7 mouse cellular contexts compared by ENCODE assay signal in genomic region chr1:72236363-72237006, GRCm38 (mm10). TPM values are rescaled to one million over a fixed set of nuclear protein-coding genes. Genes with fewer than 3 reads are reported as not detected.
A peak's percentile ranks its signal among the peaks of the same experiment; 100 is the strongest.
DNase-seq lines count a peak whose midpoint lies in the region; ATAC-seq and TF ChIP-seq lines count a peak whose summit lies in the region.
"Not testable (repeated sequence)": the region's sequence is repeated elsewhere in the genome, so short reads cannot be mapped to it uniquely, and the experiment has no call there.

No protein-coding gene starts in this region.

- not testable (repeated sequence) for TF ChIP-seq EP300 in heart, adult 2 months (IDR thresholded peaks at IDR 0.05; ENCODE audit: insufficient read depth, low read depth, low read length)

- peak overlapping the region; percentile 90 for H3K27ac ChIP-seq in embryonic facial prominence, embryonic 13.5 days
- peak overlapping the region; percentile 80 for H3K27ac ChIP-seq in heart, adult 2 months
- peak overlapping the region; percentile 81 for H3K27ac ChIP-seq in limb, embryonic 12.5 days
- H3K27ac ChIP-seq in midbrain, embryonic 13.5 days: peak overlapping the region; percentile 76

- intact Hi-C loops in heart, adult 2 months (cut with DNase I): loop anchor here (5.0 kb wide), 1 partner anchor 71 kb away; the partner anchor contains the start of gene Xrcc5

- H3K4me1 ChIP-seq in embryonic facial prominence, embryonic 13.5 days: peaks cover 15% of the 10 kb centered on the region
- H3K4me1 ChIP-seq in heart, adult 2 months (ENCODE audit: control insufficient read depth, insufficient read depth, low read length); limb, embryonic 12.5 days (replicated peaks): not testable (repeated sequence)
- peaks cover 11% of the 10 kb centered on the region for H3K4me1 ChIP-seq in midbrain, embryonic 13.5 days (replicated peaks)

- peak; percentile 78 for ATAC-seq in embryonic facial prominence, embryonic 13.5 days (ENCODE audit: insufficient number of reproducible peaks, insufficient read depth, low FRiP score, low TSS enrichment, low read depth)
- ATAC-seq in limb, embryonic 12.5 days (ENCODE audit: insufficient number of reproducible peaks, insufficient read depth, low FRiP score, low TSS enrichment, low read depth): peak; percentile 72
- ATAC-seq in midbrain, embryonic 13.5 days: peak; percentile 92

- TF ChIP-seq CTCF in heart, adult 2 months (IDR thresholded peaks at IDR 0.05): peak; percentile 13; the same call in 1 of the 2 replicates

- H3K27me3 ChIP-seq in embryonic facial prominence, embryonic 13.5 days: peaks cover 10% of the 10 kb centered on the region
- H3K27me3 ChIP-seq in heart, adult 2 months (ENCODE audit: control insufficient read depth, insufficient read depth, low read length): not testable (repeated sequence)
- H3K27me3 ChIP-seq in limb, embryonic 12.5 days: peaks cover 14% of the 10 kb centered on the region
- H3K27me3 ChIP-seq in midbrain, embryonic 13.5 days: peaks cover 25% of the 10 kb centered on the region

- not testable (repeated sequence) for H3K9me3 ChIP-seq in embryonic facial prominence, embryonic 13.5 days; limb, embryonic 12.5 days; midbrain, embryonic 13.5 days

- peak overlapping the region; percentile 72 for H3K9ac ChIP-seq in embryonic facial prominence, embryonic 13.5 days
- H3K9ac ChIP-seq in heart, adult 2 months (ENCODE audit: low read depth, low read length): peak overlapping the region; percentile 77
- peak overlapping the region; percentile 60 for H3K9ac ChIP-seq in limb, embryonic 12.5 days (replicated peaks)
- peak overlapping the region; percentile 72 for H3K9ac ChIP-seq in midbrain, embryonic 13.5 days (replicated peaks)

- H3K79me2 ChIP-seq in heart, adult 2 months (replicated peaks; ENCODE audit: control insufficient read depth, insufficient read depth, low read length): not testable (repeated sequence)

- peak; percentile 82 for DNase-seq in adrenal gland, postnatal 10 days
- DNase-seq in heart, adult 2 months: peak; percentile 83 to 88
- DNase-seq in kidney, adult 18-20 months: peak; percentile 79
- DNase-seq in spleen, adult 18-20 months: peak; percentile 51 to 64

- peak; percentile 76 for TF ChIP-seq POLR2A in heart, adult 2 months (IDR thresholded peaks at IDR 0.05; ENCODE audit: insufficient read depth, low read depth, low read length)

- peak overlapping the region; percentile 69 for H3K4me2 ChIP-seq in embryonic facial prominence, embryonic 13.5 days
- peak overlapping the region; percentile 64 for H3K4me2 ChIP-seq in limb, embryonic 12.5 days
- H3K4me2 ChIP-seq in midbrain, embryonic 13.5 days (replicated peaks): peak overlapping the region; percentile 71

- peak overlapping the region; percentile 58 for H3K4me3 ChIP-seq in embryonic facial prominence, embryonic 13.5 days
- H3K4me3 ChIP-seq in heart, adult 2 months: peak overlapping the region; percentile 57
- H3K4me3 ChIP-seq in limb, embryonic 12.5 days (replicated peaks): peak overlapping the region; percentile 57
- H3K4me3 ChIP-seq in midbrain, embryonic 13.5 days (replicated peaks): peak overlapping the region; percentile 59

- under 1% methylated on average over 37 of the region's 50 CpGs for WGBS in embryonic facial prominence, embryonic 13.5 days
- WGBS in heart, adult 2 months: under 1% methylated on average over 37 of the region's 50 CpGs
- WGBS in limb, embryonic 12.5 days: under 1% methylated on average over 35 of the region's 50 CpGs
- WGBS in midbrain, embryonic 13.5 days: under 1% methylated on average over 37 of the region's 50 CpGs

- not testable (repeated sequence) for H3K36me3 ChIP-seq in embryonic facial prominence, embryonic 13.5 days; heart, adult 2 months (ENCODE audit: control insufficient read depth, insufficient read depth, low read length); limb, embryonic 12.5 days; midbrain, embryonic 13.5 days

RNA-seq across cellular contexts. Expression of gene Mreg, which starts 24.4 kb away (rescaled TPM):
- 10 to 100 TPM in 1 of 2 experiments, 1 to 10 TPM in 1; 7.7 to 12.3 TPM for total RNA-seq in adrenal gland, postnatal 10 days (2021)
- 3.9 and 4.2 TPM in 2 replicates for polyA plus RNA-seq in embryonic facial prominence, embryonic 13.5 days (2015; fragmentation: Nextera tagmentation; extraction: Ambion mirVana)
- total RNA-seq in heart, adult 2 months (2021): 10 to 100 TPM; 31.1 to 34.8 TPM
- 14.9 and 18.3 TPM in 2 replicates for polyA plus RNA-seq in heart, adult 2 months (2012; rRNA removed)
- 2.4 and 2.8 TPM in 2 replicates for polyA plus RNA-seq in limb, embryonic 12.5 days (2016; fragmentation: Nextera tagmentation; extraction: Ambion mirVana)
- 1.4 and 1.8 TPM in 2 replicates for polyA plus RNA-seq in midbrain, embryonic 13.5 days (2015; fragmentation: Nextera tagmentation; extraction: Ambion mirVana)

RNA-seq across cellular contexts. Expression of gene Pecr, which starts 47.6 kb away (rescaled TPM):
- total RNA-seq in adrenal gland, postnatal 10 days (2021): 10 to 100 TPM; 43.4 to 47.0 TPM
- polyA plus RNA-seq in embryonic facial prominence, embryonic 13.5 days (2015; fragmentation: Nextera tagmentation; extraction: Ambion mirVana): 36.2 and 43.1 TPM in 2 replicates
- 10 to 100 TPM in 1 of 2 experiments, 1 to 10 TPM in 1; 8.7 to 10.0 TPM for total RNA-seq in heart, adult 2 months (2021)
- 10.9 and 13.5 TPM in 2 replicates for polyA plus RNA-seq in heart, adult 2 months (2012; rRNA removed)
- 30.1 and 31.4 TPM in 2 replicates for polyA plus RNA-seq in limb, embryonic 12.5 days (2016; fragmentation: Nextera tagmentation; extraction: Ambion mirVana)
- 8.7 and 10.2 TPM in 2 replicates for polyA plus RNA-seq in midbrain, embryonic 13.5 days (2015; fragmentation: Nextera tagmentation; extraction: Ambion mirVana)

RNA-seq across cellular contexts. Expression of gene Tmem169, which starts 47.7 kb away (rescaled TPM):
- total RNA-seq in adrenal gland, postnatal 10 days (2021): 1 to 10 TPM; 2.8 to 4.1 TPM
- polyA plus RNA-seq in embryonic facial prominence, embryonic 13.5 days (2015; fragmentation: Nextera tagmentation; extraction: Ambion mirVana): 3.5 and 4.8 TPM in 2 replicates
- under 1 TPM in 1 of 2 experiments, not detected in 1; 0.16 TPM for total RNA-seq in heart, adult 2 months (2021)
- polyA plus RNA-seq in heart, adult 2 months (2012; rRNA removed): 0.04 and 0.06 TPM in 2 replicates
- polyA plus RNA-seq in limb, embryonic 12.5 days (2016; fragmentation: Nextera tagmentation; extraction: Ambion mirVana): 5.5 and 6.3 TPM in 2 replicates
- 36.1 and 39.7 TPM in 2 replicates for polyA plus RNA-seq in midbrain, embryonic 13.5 days (2015; fragmentation: Nextera tagmentation; extraction: Ambion mirVana)

Comparison
In these comparisons a context has a peak if more than half of its experiments do, and no peak if none do; other contexts are left out.
1. Peak in every context shown above with its lines: DNase-seq, ATAC-seq, H3K4me3 ChIP-seq and H3K27ac ChIP-seq.